8 mouse cellular contexts compared by ENCODE assay signal in the genomic region with DNA sequence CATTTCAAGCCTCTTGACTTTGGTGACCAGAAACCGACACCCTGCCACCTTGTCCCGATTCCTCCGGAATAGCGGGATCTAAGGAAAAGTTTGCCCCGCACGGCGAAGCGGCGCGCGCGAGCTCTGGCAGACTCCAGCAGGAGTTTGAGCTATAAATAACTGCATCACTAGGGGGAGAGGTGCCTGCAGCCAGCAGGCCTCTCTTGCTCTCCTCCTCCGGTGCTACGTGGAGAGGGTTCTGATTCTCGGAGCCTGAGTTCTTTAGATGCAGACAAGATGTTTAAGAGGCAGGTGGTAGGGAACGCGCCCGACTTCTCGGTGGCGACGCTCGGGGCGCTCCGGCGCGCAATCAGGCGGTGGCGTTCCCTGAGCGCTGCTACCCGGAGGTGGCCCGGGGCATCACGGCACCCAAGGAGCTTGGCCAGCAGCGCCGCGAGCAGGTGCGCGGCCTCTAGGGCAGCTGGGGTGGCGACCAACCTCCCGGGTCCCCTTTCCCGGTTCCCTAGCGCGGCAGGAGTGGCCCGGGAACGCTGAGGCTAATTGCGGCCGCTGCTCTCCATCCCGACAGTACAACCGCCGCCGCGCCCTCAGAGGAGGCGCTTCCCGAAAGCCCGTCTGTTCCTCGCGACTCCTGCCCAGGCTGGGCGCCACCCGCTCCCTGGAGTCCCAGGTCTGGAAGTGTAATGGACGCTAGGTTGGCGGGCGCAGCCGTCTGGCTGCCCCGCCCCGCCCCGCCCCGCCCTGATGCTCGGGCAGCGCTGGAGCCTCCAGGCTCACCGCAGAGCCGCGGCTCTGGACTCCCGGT. TPM values are rescaled to one million over a fixed set of nuclear protein-coding genes. Genes with fewer than 3 reads are reported as not detected.
DNase-seq lines count a peak whose midpoint lies in the region; ATAC-seq and TF ChIP-seq lines count a peak whose summit lies in the region.

No protein-coding gene starts in this region.

- peak; percentile 47 for TF ChIP-seq CTCF in lung, embryonic 14.5 days (IDR thresholded peaks at IDR 0.05; ENCODE audit: low read depth)

- H3K36me3 ChIP-seq in lung, embryonic 14.5 days (ENCODE audit: insufficient read depth), result 0 out of 2 replicates have a peak, but pooled peaks cover 2% of the 10 kb centered on the region

- H3K4me3 ChIP-seq in lung, embryonic 14.5 days (ENCODE audit: low read depth, low read length), result peak overlapping the region; percentile 85

- no peaks in the 10 kb centered on the region for H3K4me1 ChIP-seq in lung, embryonic 14.5 days (ENCODE audit: insufficient read depth)

- peak; percentile 46 for ATAC-seq in frontal cortex, adult (ENCODE audit: low TSS enrichment)
- ATAC-seq in lung, embryonic 14.5 days (ENCODE audit: insufficient read depth), result peak; percentile 42

- peak; percentile 40 for DNase-seq in WW6 (ENCODE audit: low read depth, low spot score)
- DNase-seq in cerebellum, adult 9-11 months, result peak; percentile 79
- peak; percentile 28 for DNase-seq in heart, postnatal 25 days (ENCODE audit: low spot score)
- DNase-seq in layer of hippocampus, adult 8-10 months (ENCODE audit: low spot score in 2 of 2), result peak; percentile 35 to 49
- DNase-seq in lung, embryonic 14.5 days, result peak; percentile 83
- DNase-seq in ovary, adult 18-20 months (ENCODE audit: low spot score), result peak; percentile 20
- DNase-seq in urinary bladder, postnatal 14 days (ENCODE audit: low spot score), result peak; percentile 42

- H3K27me3 ChIP-seq in lung, embryonic 14.5 days (ENCODE audit: insufficient read depth, low read length), result no peaks in the 10 kb centered on the region

- peak overlapping the region; percentile 88 for H3K9ac ChIP-seq in lung, embryonic 14.5 days

- H3K9me3 ChIP-seq in lung, embryonic 14.5 days (ENCODE audit: low read depth, low read length), result no peaks in the 10 kb centered on the region

- WGBS in lung, embryonic 14.5 days, result under 1% methylated on average over 64 of the region's 72 CpGs

- peak overlapping the region; percentile 73 for H3K4me2 ChIP-seq in lung, embryonic 14.5 days

- intact Hi-C loops in heart, postnatal 25 days (cut with DNase I), result loop anchor here (10.0 kb wide), 1 partner anchor 300 kb away; no protein-coding TSS in a partner anchor

- peak overlapping the region; percentile 95 for H3K27ac ChIP-seq in lung, embryonic 14.5 days (ENCODE audit: low read depth)

RNA-seq across cellular contexts. Expression of a gene that starts 2.1 kb away (rescaled TPM):
- 1 to 10 TPM; 6.5 to 6.9 TPM for total RNA-seq in heart, postnatal 25 days (2021)
- 100 to 1,000 TPM; 158 to 195 (median 166) TPM for total RNA-seq in layer of hippocampus, adult 8-10 months (2022)
- polyA plus RNA-seq in lung, embryonic 14.5 days (2014; fragmentation: Nextera tagmentation; extraction: Ambion mirVana), result 59.0 and 61.3 TPM in 2 replicates

Comparison
In these comparisons a context has a peak if more than half of its experiments do, and no peak if none do; other contexts are left out.
1. Peak in every context shown above with its lines: DNase-seq, ATAC-seq, H3K4me3 ChIP-seq and H3K27ac ChIP-seq.
2. DNase-seq: peak in every context shown above with its lines; median percentile 83 in lung, embryonic 14.5 days; 79 in cerebellum, adult 9-11 months; 42 in layer of hippocampus, adult 8-10 months; 42 in urinary bladder, postnatal 14 days; 40 in WW6; 28 in heart, postnatal 25 days; 20 in ovary, adult 18-20 months.
3. RNA of a gene that starts 2.1 kb away (total RNA-seq): 158 to 195 TPM in layer of hippocampus, adult 8-10 months; 6.5 to 6.9 TPM in heart, postnatal 25 days; every median in the first group is over 10 times any median in the second.